Mouse (Mus musculus): ENCODE measurements at regions not wholly inside any gene's neighbourhood (a gene's known extent, or its start where the extent isn't known, plus 50 kb on each side); places are given as distances from the start of the nearest gene placed in this dataset.

DNA sequence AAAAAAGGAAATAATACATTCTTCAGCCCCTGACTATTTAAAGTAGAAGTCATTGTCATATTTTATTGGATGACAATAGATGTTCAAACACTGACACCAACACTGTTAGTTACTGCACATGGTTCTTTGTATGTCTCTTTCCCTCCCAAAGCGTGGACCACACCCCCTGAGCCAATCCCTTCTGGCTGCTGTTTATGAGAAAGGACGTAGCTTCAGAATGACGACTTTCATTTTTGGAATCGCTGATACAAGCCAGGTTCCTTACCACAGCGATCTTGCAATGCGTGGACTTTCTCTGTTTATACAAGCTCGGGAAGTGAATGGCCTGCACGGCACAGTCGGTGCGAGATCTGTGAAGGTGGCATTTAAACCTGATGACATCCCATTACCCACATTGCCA lies 66.1 kb upstream of the Tgfbr2 start:
- Histone ChIP-seq H3K27ac (no peak overlapping the region), H3K4me3 (replicated peaks; ENCODE audit: low read depth, low read length) (no peak overlapping the region), H3K9me3 (replicated peaks; ENCODE audit: low read length) (no peaks in the 10 kb centered on the region), H3K36me3 (ENCODE audit: insufficient read depth, low read length) (no peaks in the 10 kb centered on the region), H3K9ac (ENCODE audit: low read depth, low read length) (no peak overlapping the region), H3K4me1 (replicated peaks; ENCODE audit: insufficient read depth, low read length) (0 out of 2 replicates have a peak, but pooled peaks cover 3% of the 10 kb centered on the region), H3K27me3 (ENCODE audit: insufficient read depth, low read length) (no peaks in the 10 kb centered on the region), H3K4me2 (ENCODE audit: low read length) (no peak overlapping the region)
- ATAC-seq (replicated peaks; ENCODE audit: low FRiP score, low read depth) (no peak), DNase-seq (ENCODE audit: low spot score) (no peak)
- TF ChIP-seq CTCF (IDR thresholded peaks at IDR 0.05; ENCODE audit: low read depth): no peak
- 74% methylated on average over 10 of the region's 10 CpGs for WGBS

DNA sequence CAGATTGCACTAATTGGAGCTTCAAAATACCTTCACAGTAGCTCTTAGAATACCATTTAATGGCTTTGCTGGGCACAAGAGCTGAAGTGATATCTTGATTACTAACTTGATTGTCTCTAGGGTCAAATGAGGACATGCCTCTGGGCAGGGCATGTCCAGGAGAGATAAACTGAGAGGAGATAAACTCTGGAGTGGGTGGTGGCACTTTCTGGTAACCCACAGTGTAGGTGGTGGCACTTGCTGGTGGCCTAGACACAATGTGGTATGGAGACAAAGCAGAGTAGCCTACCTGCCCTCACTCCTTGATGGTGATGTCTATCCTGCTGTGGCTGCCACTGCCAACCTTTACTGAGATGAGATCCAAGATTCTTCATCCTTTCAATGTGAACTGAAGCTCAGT lies 61.7 kb upstream of the Tgfbr2 start:
- TF ChIP-seq CTCF (IDR thresholded peaks at IDR 0.05; ENCODE audit: low read depth): no peak

DNA sequence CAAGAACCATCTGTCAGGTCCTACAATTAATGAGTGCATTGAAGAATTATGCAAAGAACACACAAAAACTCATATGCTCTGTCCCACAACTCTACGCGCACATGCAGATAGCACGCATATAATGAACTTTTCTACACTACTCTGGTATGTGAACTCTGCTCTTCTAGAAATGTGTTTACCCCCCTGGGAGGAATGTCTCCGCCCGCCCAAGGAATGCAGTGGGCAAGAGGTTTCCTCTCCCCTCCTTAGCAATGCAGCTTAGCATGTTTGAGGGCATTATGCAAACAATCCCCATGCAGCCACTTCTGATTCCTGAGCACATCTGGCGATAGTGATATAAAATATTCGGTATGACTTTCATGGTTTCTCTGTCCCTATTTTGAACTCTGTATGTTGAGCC lies 59.0 kb upstream of the Tgfbr2 start:
- Histone ChIP-seq H3K4me1 (replicated peaks; ENCODE audit: insufficient read depth, low read length) (no peaks in the 10 kb centered on the region), H3K4me3 (replicated peaks; ENCODE audit: low read depth, low read length) (no peak overlapping the region), H3K9me3 (replicated peaks; ENCODE audit: low read length) (no peaks in the 10 kb centered on the region), H3K27ac (no peak overlapping the region), H3K27me3 (ENCODE audit: insufficient read depth, low read length) (no peaks in the 10 kb centered on the region), H3K9ac (ENCODE audit: low read depth, low read length) (no peak overlapping the region), H3K36me3 (ENCODE audit: insufficient read depth, low read length) (no peaks in the 10 kb centered on the region), H3K4me2 (ENCODE audit: low read length) (no peak overlapping the region)
- DNase-seq (ENCODE audit: low spot score) (no peak), ATAC-seq (replicated peaks; ENCODE audit: low FRiP score, low read depth) (no peak)
- TF ChIP-seq CTCF (IDR thresholded peaks at IDR 0.05; ENCODE audit: low read depth): no peak
- WGBS: 69% methylated on average over 7 of the region's 7 CpGs

More for the DNA sequence above, 61.7 kb upstream of the Tgfbr2 start:
- no peak for DNase-seq (ENCODE audit: low spot score)
- H3K9me3 ChIP-seq (replicated peaks; ENCODE audit: low read length): no peaks in the 10 kb centered on the region
- H3K9ac ChIP-seq (ENCODE audit: low read depth, low read length): no peak overlapping the region
- H3K27me3 ChIP-seq (ENCODE audit: insufficient read depth, low read length): no peaks in the 10 kb centered on the region
- no peak overlapping the region for H3K4me2 ChIP-seq (ENCODE audit: low read length)
- H3K4me1 ChIP-seq (replicated peaks; ENCODE audit: insufficient read depth, low read length): 0 out of 2 replicates have a peak, but pooled peaks cover 3% of the 10 kb centered on the region
- no peaks in the 10 kb centered on the region for H3K36me3 ChIP-seq (ENCODE audit: insufficient read depth, low read length)
- H3K4me3 ChIP-seq (replicated peaks; ENCODE audit: low read depth, low read length): no peak overlapping the region
- ATAC-seq (replicated peaks; ENCODE audit: low FRiP score, low read depth): no peak
- H3K27ac ChIP-seq: no peak overlapping the region

DNA sequence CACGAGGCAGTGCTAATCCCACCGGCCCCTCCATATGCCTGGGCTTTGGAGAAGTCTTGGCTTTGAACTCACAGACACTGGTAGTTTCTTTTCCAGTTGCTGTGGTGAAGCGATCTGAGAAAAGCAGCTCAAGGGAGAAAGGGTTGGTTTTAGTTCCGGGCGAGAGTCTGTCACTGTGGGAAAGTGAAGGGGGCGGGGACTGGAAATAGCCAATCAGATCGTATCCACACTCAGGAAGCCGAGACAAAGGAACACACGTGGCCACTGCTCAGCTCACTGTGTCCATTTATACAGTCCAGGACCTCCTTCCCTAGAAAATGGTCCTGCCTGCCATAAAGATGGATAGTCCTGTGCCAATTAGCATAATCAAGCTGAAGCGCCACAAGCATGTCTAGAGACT lies 57.2 kb upstream of the Tgfbr2 start:
- Histone ChIP-seq H3K27ac (no peak overlapping the region), H3K36me3 (ENCODE audit: insufficient read depth, low read length) (no peaks in the 10 kb centered on the region), H3K9me3 (replicated peaks; ENCODE audit: low read length) (no peaks in the 10 kb centered on the region), H3K4me2 (ENCODE audit: low read length) (no peak overlapping the region), H3K27me3 (ENCODE audit: insufficient read depth, low read length) (no peaks in the 10 kb centered on the region), H3K4me3 (replicated peaks; ENCODE audit: low read depth, low read length) (no peak overlapping the region), H3K9ac (ENCODE audit: low read depth, low read length) (no peak overlapping the region), H3K4me1 (replicated peaks; ENCODE audit: insufficient read depth, low read length) (no peaks in the 10 kb centered on the region)
- no peak for ATAC-seq (replicated peaks; ENCODE audit: low FRiP score, low read depth)
- 82% methylated on average over 10 of the region's 10 CpGs for WGBS
- TF ChIP-seq CTCF (IDR thresholded peaks at IDR 0.05; ENCODE audit: low read depth): no peak
- DNase-seq (ENCODE audit: low spot score): no peak

DNA sequence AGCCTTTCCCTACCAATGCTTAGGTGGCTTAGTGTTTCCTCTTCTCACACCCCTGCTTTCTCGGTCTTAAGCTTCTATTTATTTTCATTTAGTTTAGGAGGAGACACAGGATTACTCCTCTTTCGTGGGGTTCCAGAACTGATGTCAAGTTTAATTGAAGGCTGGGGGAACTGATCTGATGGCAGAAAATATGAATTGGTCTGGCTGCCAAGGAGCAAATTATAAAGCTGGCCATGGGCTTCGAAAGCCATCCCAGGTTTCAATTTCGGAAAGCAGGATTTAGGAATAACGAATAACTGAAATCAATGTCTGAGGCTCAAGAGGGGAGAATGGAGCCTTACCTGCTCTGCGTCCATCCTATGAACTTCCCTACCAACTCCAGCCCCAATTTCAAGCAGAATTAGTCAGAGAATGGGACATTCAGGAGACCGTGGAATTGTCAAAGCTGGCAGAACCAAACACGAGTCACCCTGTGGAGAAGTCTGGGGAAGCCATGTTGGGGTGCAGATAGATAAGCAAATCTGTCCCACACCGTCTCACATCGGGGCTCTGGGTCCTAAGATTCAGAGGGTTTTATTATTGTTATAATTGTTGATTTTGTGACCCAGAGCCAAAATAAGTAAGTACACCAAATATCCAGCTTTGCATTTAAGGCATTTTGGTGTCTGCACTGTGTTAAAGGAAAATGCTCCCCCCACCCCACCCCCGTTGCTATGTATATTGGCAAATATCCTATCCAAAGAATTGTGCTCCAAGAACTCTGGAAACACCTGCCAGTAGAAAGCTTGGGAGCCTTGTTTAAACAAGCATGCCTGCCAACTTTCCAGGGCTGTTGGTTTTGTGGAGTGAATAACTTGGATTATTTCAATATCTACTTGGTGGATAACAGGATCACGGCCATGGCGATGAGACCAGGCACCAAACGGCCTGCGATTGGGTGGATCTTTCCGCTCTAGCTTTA lies 56.5 kb upstream of the Tgfbr2 start:
- Histone ChIP-seq H3K27ac (no peak overlapping the region), H3K36me3 (ENCODE audit: insufficient read depth, low read length) (no peaks in the 10 kb centered on the region), H3K9ac (ENCODE audit: low read depth, low read length) (no peak overlapping the region), H3K4me2 (ENCODE audit: low read length) (no peak overlapping the region), H3K9me3 (replicated peaks; ENCODE audit: low read length) (no peaks in the 10 kb centered on the region), H3K4me1 (replicated peaks; ENCODE audit: insufficient read depth, low read length) (no peaks in the 10 kb centered on the region), H3K4me3 (replicated peaks; ENCODE audit: low read depth, low read length) (no peak overlapping the region), H3K27me3 (ENCODE audit: insufficient read depth, low read length) (no peaks in the 10 kb centered on the region)
- no peak for DNase-seq (ENCODE audit: low spot score)
- TF ChIP-seq CTCF (IDR thresholded peaks at IDR 0.05; ENCODE audit: low read depth): no peak
- 76% methylated on average over 16 of the region's 16 CpGs for WGBS
- ATAC-seq (replicated peaks; ENCODE audit: low FRiP score, low read depth): no peak

DNA sequence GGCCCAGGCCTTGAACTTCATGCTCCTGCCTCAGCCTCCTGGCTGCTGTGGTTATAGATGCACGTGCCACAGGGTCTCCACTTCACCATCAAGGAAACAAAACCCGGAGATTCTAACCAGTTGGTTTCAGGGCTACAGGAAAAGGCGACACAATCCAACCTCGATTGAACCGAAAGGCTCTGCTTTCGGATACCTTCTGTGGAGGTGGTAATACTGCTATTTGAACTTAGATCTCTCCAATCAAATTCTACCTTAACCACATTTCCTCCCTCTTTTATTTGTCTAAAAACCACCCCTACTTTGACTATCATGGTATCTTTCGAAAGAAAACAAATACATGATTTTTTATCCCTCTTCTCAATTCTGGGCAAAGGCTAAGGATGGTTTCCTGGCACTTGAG lies 55.2 kb upstream of the Tgfbr2 start:
- no peak for TF ChIP-seq CTCF (IDR thresholded peaks at IDR 0.05; ENCODE audit: low read depth)
- no peak overlapping the region for H3K27ac ChIP-seq
- H3K4me3 ChIP-seq (replicated peaks; ENCODE audit: low read depth, low read length): no peak overlapping the region
- no peak overlapping the region for H3K9ac ChIP-seq (ENCODE audit: low read depth, low read length)
- no peaks in the 10 kb centered on the region for H3K4me1 ChIP-seq (replicated peaks; ENCODE audit: insufficient read depth, low read length)
- no peaks in the 10 kb centered on the region for H3K27me3 ChIP-seq (ENCODE audit: insufficient read depth, low read length)
- no peak for DNase-seq (ENCODE audit: low spot score)
- H3K36me3 ChIP-seq (ENCODE audit: insufficient read depth, low read length): no peaks in the 10 kb centered on the region
- WGBS: 93% methylated on average over 7 of the region's 7 CpGs
- H3K9me3 ChIP-seq (replicated peaks; ENCODE audit: low read length): no peaks in the 10 kb centered on the region
- no peak for ATAC-seq (replicated peaks; ENCODE audit: low FRiP score, low read depth)
- no peak overlapping the region for H3K4me2 ChIP-seq (ENCODE audit: low read length)
